Mouse (Mus musculus) limb, embryonic 11.5 days (tissue): ENCODE measurements around the gene Slc46a1. TPM values are rescaled to one million over a fixed set of nuclear protein-coding genes. Genes with fewer than 3 reads are reported as not detected.

Experiments used
- ATAC-seq: fragments of 200-750 bp; cut with Nextera tagmentation; 2 replicates; pipeline ENCODE4 v1.8.0; 2017; ENCODE audit warnings: low read depth; ENCODE audit not compliant: insufficient number of reproducible peaks, low FRiP score, low TSS enrichment
- DNase-seq: peaks from one replicate; pipeline ENCODE4 v3.0.0-alpha.2; 2015; ENCODE audit warnings: low spot score
- H3K27ac ChIP-seq: fragments of 300-500 bp; sonication (generic); replicated peaks from 2 replicates; pipeline ENCODE4 v1.5.1; 2014; ENCODE audit warnings: low read depth, mild to moderate bottlenecking, low read length
- H3K27me3 ChIP-seq: fragments of 300-500 bp; sonication (generic); 2 replicates; pipeline ENCODE4 v1.6.1; 2014; ENCODE audit warnings: mild to moderate bottlenecking, low read length, mixed read lengths; ENCODE audit not compliant: control insufficient read depth, insufficient read depth
- H3K36me3 ChIP-seq: fragments of 300-500 bp; sonication (generic); 2 replicates; pipeline ENCODE4 v1.6.1; 2014; ENCODE audit warnings: mild to moderate bottlenecking, low read length, moderate library complexity, mixed read lengths; ENCODE audit not compliant: control insufficient read depth, insufficient read depth
- H3K4me1 ChIP-seq: fragments of 300-500 bp; sonication (generic); 2 replicates; pipeline ENCODE4 v1.6.1; 2014; ENCODE audit warnings: low read length, mixed read lengths; ENCODE audit not compliant: control insufficient read depth, insufficient read depth
- H3K4me2 ChIP-seq: fragments of 300-500 bp; sonication (generic); 2 replicates; pipeline ENCODE4 v1.6.1; 2014; ENCODE audit warnings: low read depth, mild to moderate bottlenecking, moderate library complexity; ENCODE audit not compliant: severe bottlenecking
- H3K4me3 ChIP-seq: fragments of 300-500 bp; sonication (generic); 2 replicates; pipeline ENCODE4 v1.5.1; 2014; ENCODE audit warnings: low read depth, low read length
- H3K9ac ChIP-seq: fragments of 300-500 bp; sonication (generic); 2 replicates; pipeline ENCODE4 v1.6.1; 2014; ENCODE audit warnings: mild to moderate bottlenecking, low read length
- H3K9me3 ChIP-seq: fragments of 300-500 bp; sonication (generic); 2 replicates; pipeline ENCODE4 v1.6.1; 2016; ENCODE audit warnings: low read length; ENCODE audit not compliant: control insufficient read depth
- WGBS: fragments of 180-500 bp; shearing (Covaris S2); extraction: QIAGEN DNeasy Blood & Tissue Kit; methylation state at CpG from one replicate; pipeline ENCODE4 v1.1.7; 2014; 5-methylcytosine and 5-hydroxymethylcytosine counted together
- polyA plus RNA-seq: library from polyadenylated mRNA; unstranded; fragments of >200 nt; fragmentation: Nextera tagmentation; extraction: Ambion mirVana; gene quantifications from 2 replicates; pipeline ENCODE4 v1.2.1, GENCODE M21; 2014

Slc46a1 gene
- polyA plus RNA-seq, 1 experiment from 2014 or later, result 14.9 TPM

GRCm38 (mm10) chr11:78428309-78428708 lies 37.2 kb upstream of the Slc46a1 start:
- no peak overlapping the region for H3K27ac ChIP-seq
- no peaks in the 10 kb centered on the region for H3K27me3 ChIP-seq
- no peak for ATAC-seq
- no peaks in the 10 kb centered on the region for H3K4me1 ChIP-seq
- H3K4me3 ChIP-seq, result no peak overlapping the region
- no peak for DNase-seq
- no peak overlapping the region for H3K9ac ChIP-seq
- H3K9me3 ChIP-seq, result no peaks in the 10 kb centered on the region
- H3K36me3 ChIP-seq, result no peaks in the 10 kb centered on the region
- 84% methylated on average over 5 of the region's 5 CpGs for WGBS
- no peak overlapping the region for H3K4me2 ChIP-seq

GRCm38 (mm10) chr11:78430195-78430878 lies 35.2 kb upstream of the Slc46a1 start:
- 44% methylated on average over 11 of the region's 11 CpGs for whole genome bisulfite sequencing
- no peaks in the 10 kb centered on the region for H3K9me3 ChIP-seq
- DNase-seq, result no peak
- no peak overlapping the region for H3K4me2 ChIP-seq
- H3K27ac ChIP-seq, result no peak overlapping the region
- H3K36me3 ChIP-seq, result no peaks in the 10 kb centered on the region
- H3K4me3 ChIP-seq, result no peak overlapping the region
- no peak for ATAC-seq
- no peaks in the 10 kb centered on the region for H3K4me1 ChIP-seq
- H3K27me3 ChIP-seq, result no peaks in the 10 kb centered on the region
- no peak overlapping the region for H3K9ac ChIP-seq

- ATAC-seq (no peak), DNase-seq (no peak)
- H3K4me3 ChIP-seq, result no peak overlapping the region
- WGBS, result 90% methylated on average over 10 of the region's 10 CpGs
- H3K36me3 ChIP-seq, result no peaks in the 10 kb centered on the region
- H3K4me1 ChIP-seq, result peaks cover 3% of the 10 kb centered on the region; the same call in 1 of the 2 replicates
- no peaks in the 10 kb centered on the region for H3K27me3 ChIP-seq
- H3K9me3 ChIP-seq, result no peaks in the 10 kb centered on the region
- no peak overlapping the region for H3K4me2 ChIP-seq
- no peak overlapping the region for H3K9ac ChIP-seq
- H3K27ac ChIP-seq, result no peak overlapping the region
Measured at GRCm38 (mm10) chr11:78431176-78431575, 34.3 kb upstream of the Slc46a1 start.

- H3K4me3 ChIP-seq, result no peak overlapping the region
- no peaks in the 10 kb centered on the region for H3K9me3 ChIP-seq
- ATAC-seq (no peak), DNase-seq (no peak)
- H3K9ac ChIP-seq, result no peak overlapping the region
- 38% methylated on average over 4 of the region's 4 CpGs for WGBS
- no peaks in the 10 kb centered on the region for H3K27me3 ChIP-seq
- peaks cover 3% of the 10 kb centered on the region; the same call in 1 of the 2 replicates for H3K4me1 ChIP-seq
- no peaks in the 10 kb centered on the region for H3K36me3 ChIP-seq
- H3K27ac ChIP-seq, result no peak overlapping the region
- H3K4me2 ChIP-seq, result no peak overlapping the region
Measured at GRCm38 (mm10) chr11:78434052-78434451, 31.4 kb upstream of the Slc46a1 start.

- Histone ChIP-seq H3K4me1 (peaks cover 3% of the 10 kb centered on the region; the same call in 1 of the 2 replicates), H3K4me3 (no peak overlapping the region)
- WGBS, result 2% methylated on average over 19 of the region's 19 CpGs
Measured at GRCm38 (mm10) chr11:78435776-78436349, 29.6 kb upstream of the Slc46a1 start.

GRCm38 (mm10) chr11:78437182-78437581 lies 28.3 kb upstream of the Slc46a1 start:
- DNase-seq, result no peak
- 91% methylated on average over 7 of the region's 7 CpGs for WGBS
- no peaks in the 10 kb centered on the region for H3K9me3 ChIP-seq

More at GRCm38 (mm10) chr11:78435776-78436349, 29.6 kb upstream of the Slc46a1 start:
- H3K9ac ChIP-seq, result no peak overlapping the region
- H3K27ac ChIP-seq, result no peak overlapping the region
- H3K4me2 ChIP-seq, result peak overlapping the region; percentile 5; the same call in 1 of the 2 replicates
- no peaks in the 10 kb centered on the region for H3K9me3 ChIP-seq
- ATAC-seq, result no peak; the same call in 1 of the 2 replicates
- peak; percentile 88 for DNase-seq
- no peaks in the 10 kb centered on the region for H3K27me3 ChIP-seq
- no peaks in the 10 kb centered on the region for H3K36me3 ChIP-seq

GRCm38 (mm10) chr11:78438399-78438930 lies 27.0 kb upstream of the Slc46a1 start:
- H3K9me3 ChIP-seq, result no peaks in the 10 kb centered on the region
- no peak overlapping the region for H3K27ac ChIP-seq
- no peak overlapping the region for H3K4me3 ChIP-seq
- no peak overlapping the region for H3K9ac ChIP-seq
- no peak for DNase-seq
- no peak overlapping the region for H3K4me2 ChIP-seq
- peaks cover 3% of the 10 kb centered on the region; the same call in 1 of the 2 replicates for H3K4me1 ChIP-seq
- no peaks in the 10 kb centered on the region for H3K36me3 ChIP-seq
- 80% methylated on average over 3 of the region's 3 CpGs for WGBS
- no peak for ATAC-seq
- H3K27me3 ChIP-seq, result no peaks in the 10 kb centered on the region

More at GRCm38 (mm10) chr11:78437182-78437581, 28.3 kb upstream of the Slc46a1 start:
- Histone ChIP-seq H3K27me3 (no peaks in the 10 kb centered on the region), H3K27ac (no peak overlapping the region), H3K4me3 (no peak overlapping the region), H3K36me3 (no peaks in the 10 kb centered on the region), H3K9ac (no peak overlapping the region), H3K4me1 (peaks cover 3% of the 10 kb centered on the region; the same call in 1 of the 2 replicates), H3K4me2 (no peak overlapping the region)
- no peak for ATAC-seq

- Histone ChIP-seq H3K27me3 (no peaks in the 10 kb centered on the region), H3K27ac (no peak overlapping the region), H3K9ac (no peak overlapping the region), H3K4me1 (no peaks in the 10 kb centered on the region), H3K36me3 (no peaks in the 10 kb centered on the region), H3K4me3 (no peak overlapping the region), H3K4me2 (no peak overlapping the region), H3K9me3 (no peaks in the 10 kb centered on the region)
- 76% methylated on average over 5 of the region's 5 CpGs for WGBS
- DNase-seq, result no peak
- ATAC-seq, result no peak
Measured at GRCm38 (mm10) chr11:78443115-78443514, 22.4 kb upstream of the Slc46a1 start.
